Comparison of ENCODE assay signal across 9 mouse cellular contexts in genomic region chrX:10484872-10485569, GRCm38 (mm10). TPM values are rescaled to one million over a fixed set of nuclear protein-coding genes. Genes with fewer than 3 reads are reported as not detected.
DNase-seq lines count a peak whose midpoint lies in the region; ATAC-seq and TF ChIP-seq lines count a peak whose summit lies in the region.
"Had no signal": no experiment of that assay in that cellular context is flagged by ENCODE, and none has a peak within 500 bp of the region (broad histone marks: within the 10 kb centered on the region; RNA-seq: fewer than 3 reads in every experiment).

Gene Tspan7 (plus strand): TSS chrX:10485158.

- peak within 1 kb of the TSS; percentile 70 for H3K9ac ChIP-seq in forebrain, embryonic 13.5 days
- peak within 1 kb of the TSS; percentile 71 for H3K9ac ChIP-seq in heart, embryonic 14.5 days (ENCODE audit: low read length)
- peak within 1 kb of the TSS; percentile 60 for H3K9ac ChIP-seq in kidney, postnatal 0 days (ENCODE audit: low read depth, low read length)
- no peak within 1 kb of the TSS for H3K9ac ChIP-seq in liver, embryonic 12.5 days

- H3K79me3 ChIP-seq in C2C12 (ENCODE audit: low read depth): no peaks in the 10 kb centered on the region

- H3K27ac ChIP-seq in brown adipose tissue, adult 24 weeks (replicated peaks; ENCODE audit: low read depth, low read length): peak within 1 kb of the TSS; percentile 86
- H3K27ac ChIP-seq in forebrain, embryonic 13.5 days: peak within 1 kb of the TSS; percentile 65
- peak within 1 kb of the TSS; percentile 28 to 76; a peak in 3 of 4 replicates for H3K27ac ChIP-seq in heart, embryonic 14.5 days (replicated peaks in 1 of 2; ENCODE audit: control insufficient read depth in 1 of 2, insufficient read depth in 1 of 2, low read depth in 2 of 2, low read length in 2 of 2)
- no peak within 1 kb of the TSS for H3K27ac ChIP-seq in kidney, postnatal 0 days
- H3K27ac ChIP-seq in liver, embryonic 12.5 days: no peak within 1 kb of the TSS

- H3K36me3 ChIP-seq in C2C12 (ENCODE audit: control insufficient read depth, insufficient read depth): no peaks in the 10 kb centered on the region
- H3K36me3 ChIP-seq in forebrain, embryonic 13.5 days (ENCODE audit: poor library complexity, severe bottlenecking): no peaks in the 10 kb centered on the region
- no peaks in the 10 kb centered on the region for H3K36me3 ChIP-seq in heart, embryonic 14.5 days (ENCODE audit: control insufficient read depth, insufficient read depth, low read length)
- no peaks in the 10 kb centered on the region for H3K36me3 ChIP-seq in kidney, postnatal 0 days (ENCODE audit: insufficient read depth, low read length)
- no peaks in the 10 kb centered on the region for H3K36me3 ChIP-seq in liver, embryonic 12.5 days

- H3K79me2 ChIP-seq in C2C12 (ENCODE audit: control insufficient read depth, insufficient read depth): no peaks in the 10 kb centered on the region

- no peak for TF ChIP-seq CTCF in C2C12 (IDR thresholded peaks at IDR 0.05; ENCODE audit: control insufficient read depth, insufficient read depth, insufficient read length)
- TF ChIP-seq CTCF in kidney, postnatal 0 days (IDR thresholded peaks at IDR 0.05; ENCODE audit: low read depth): no peak

- peak within 1 kb of the TSS; percentile 62 for H3ac ChIP-seq in C2C12 (ENCODE audit: control insufficient read depth, insufficient read length, low read depth)

- DNase-seq in kidney, postnatal 0 days (ENCODE audit: low spot score): peak; percentile 69
- peak; percentile 0 for DNase-seq in naive thymus-derived CD4-positive, alpha-beta T cell, adult 2 months (ENCODE audit: low read depth)
- peak; percentile 73 for DNase-seq in testis, postnatal 10 days (ENCODE audit: low spot score)

- peak; percentile 84 for ATAC-seq in forebrain, embryonic 13.5 days
- peak; percentile 83 for ATAC-seq in heart, embryonic 14.5 days (ENCODE audit: insufficient number of reproducible peaks, insufficient read depth, low FRiP score, low read depth)
- peak; percentile 88 for ATAC-seq in kidney, postnatal 0 days (replicated peaks; ENCODE audit: low FRiP score, low read depth)
- ATAC-seq in liver, embryonic 12.5 days: peak; percentile 32; the same call in 1 of the 2 replicates

- peak within 1 kb of the TSS; percentile 58 for H3K4me2 ChIP-seq in forebrain, embryonic 13.5 days
- peak within 1 kb of the TSS; percentile 67 for H3K4me2 ChIP-seq in heart, embryonic 14.5 days (ENCODE audit: low read length)
- H3K4me2 ChIP-seq in kidney, postnatal 0 days (ENCODE audit: low read length): peak within 1 kb of the TSS; percentile 66
- H3K4me2 ChIP-seq in liver, embryonic 12.5 days: peak within 1 kb of the TSS; percentile 50

- no peaks in the 10 kb centered on the region for H3K9me3 ChIP-seq in forebrain, embryonic 13.5 days (replicated peaks)
- no peaks in the 10 kb centered on the region for H3K9me3 ChIP-seq in heart, embryonic 14.5 days (ENCODE audit: control insufficient read depth, low read length)
- no peaks in the 10 kb centered on the region for H3K9me3 ChIP-seq in kidney, postnatal 0 days (replicated peaks; ENCODE audit: low read length)
- H3K9me3 ChIP-seq in liver, embryonic 12.5 days (replicated peaks): no peaks in the 10 kb centered on the region

- H3K4me3 ChIP-seq in C2C12 (ENCODE audit: insufficient read depth, poor library complexity, severe bottlenecking): peak within 1 kb of the TSS; percentile 11
- H3K4me3 ChIP-seq in brown adipose tissue, adult 24 weeks (ENCODE audit: insufficient read depth, low read depth, low read length): peak within 1 kb of the TSS; percentile 94
- peak within 1 kb of the TSS; percentile 51 for H3K4me3 ChIP-seq in forebrain, embryonic 13.5 days
- H3K4me3 ChIP-seq in heart, embryonic 14.5 days (ENCODE audit: control insufficient read depth in 1 of 2, insufficient read depth in 1 of 2, low read depth in 1 of 2, low read length in 2 of 2): peak within 1 kb of the TSS; percentile 55 to 76
- H3K4me3 ChIP-seq in kidney, postnatal 0 days (replicated peaks; ENCODE audit: low read depth, low read length): peak within 1 kb of the TSS; percentile 48
- peak within 1 kb of the TSS; percentile 47 for H3K4me3 ChIP-seq in liver, embryonic 12.5 days

- no peaks in the 10 kb centered on the region for H3K27me3 ChIP-seq in C2C12 (ENCODE audit: control insufficient read depth, insufficient read depth, insufficient read length)
- H3K27me3 ChIP-seq in forebrain, embryonic 13.5 days: no peaks in the 10 kb centered on the region
- no peaks in the 10 kb centered on the region for H3K27me3 ChIP-seq in heart, embryonic 14.5 days (ENCODE audit: control insufficient read depth, insufficient read depth, low read length)
- H3K27me3 ChIP-seq in kidney, postnatal 0 days (ENCODE audit: insufficient read depth, low read length): no peaks in the 10 kb centered on the region
- peaks cover 26% of the 10 kb centered on the region for H3K27me3 ChIP-seq in liver, embryonic 12.5 days (replicated peaks)
- H3K27me3 ChIP-seq: CH12.LX had no signal

- H3K4me1 ChIP-seq in brown adipose tissue, adult 24 weeks (ENCODE audit: control insufficient read depth, insufficient read depth, insufficient read length, low read length): no peaks in the 10 kb centered on the region
- no peaks in the 10 kb centered on the region for H3K4me1 ChIP-seq in forebrain, embryonic 13.5 days
- no peaks in the 10 kb centered on the region for H3K4me1 ChIP-seq in heart, embryonic 14.5 days (ENCODE audit: control insufficient read depth in 2 of 2, insufficient read depth in 2 of 2, low read length in 2 of 2)
- no peaks in the 10 kb centered on the region for H3K4me1 ChIP-seq in kidney, postnatal 0 days (replicated peaks; ENCODE audit: insufficient read depth, low read length)
- no peaks in the 10 kb centered on the region for H3K4me1 ChIP-seq in liver, embryonic 12.5 days

- WGBS in forebrain, embryonic 13.5 days: 15% methylated on average over 35 of the region's 41 CpGs
- 13% methylated on average over 23 of the region's 41 CpGs for WGBS in heart, embryonic 14.5 days
- WGBS in kidney, postnatal 0 days: 20% methylated on average over 36 of the region's 41 CpGs
- 9% methylated on average over 27 of the region's 41 CpGs for WGBS in liver, embryonic 12.5 days (ENCODE audit: insufficient replicate concordance)

TF ChIP-seq in C2C12, 6 proteins besides CTCF, POLR2A, EP300 and RAD21:
- TF ChIP-seq MYOG (IDR thresholded peaks at IDR 0.05; ENCODE audit: control insufficient read depth, extremely low read depth, insufficient read length) (no peak), USF1 (IDR thresholded peaks at IDR 0.05; ENCODE audit: low read depth) (no peak), CEBPB (IDR thresholded peaks at IDR 0.05; ENCODE audit: low read depth) (no peak), MYOD1 (IDR thresholded peaks at IDR 0.05; ENCODE audit: control insufficient read depth, insufficient read length, low read depth) (no peak), MAX (IDR thresholded peaks at IDR 0.05) (no peak), FOSL1 (IDR thresholded peaks at IDR 0.05; ENCODE audit: insufficient read depth, low read length, poor library complexity, severe bottlenecking) (no peak)

RNA-seq across cellular contexts. Expression of gene Tspan7, which starts in this region (rescaled TPM):
- 7.2 TPM for polyA plus RNA-seq in C2C12 (2012; fragmentation: generic; extraction: Trizol)
- 42.1 and 51.9 TPM in 2 replicates for polyA plus RNA-seq in brown adipose tissue, adult 24 weeks (2012; ENCODE audit: insufficient read depth, insufficient read length, missing spikeins)
- 165 and 188 TPM in 2 replicates for polyA plus RNA-seq in forebrain, embryonic 13.5 days (2015; fragmentation: Nextera tagmentation; extraction: Ambion mirVana)
- 97.0 and 102 TPM in 2 replicates for polyA plus RNA-seq in heart, embryonic 14.5 days (2014; fragmentation: Nextera tagmentation; extraction: Ambion mirVana)
- polyA plus RNA-seq in kidney, postnatal 0 days (2015; fragmentation: Nextera tagmentation; extraction: Ambion mirVana): 99.1 and 102 TPM in 2 replicates
- polyA plus RNA-seq in liver, embryonic 12.5 days (2016; fragmentation: Nextera tagmentation; extraction: Ambion mirVana): 44.1 and 44.8 TPM in 2 replicates

Comparison
In these comparisons a context has a peak if more than half of its experiments do, and no peak if none do; other contexts are left out.
1. H3K4me3 ChIP-seq: peak in every context shown above with its lines; median percentile 94 in brown adipose tissue, adult 24 weeks; 66 in heart, embryonic 14.5 days; 51 in forebrain, embryonic 13.5 days; 48 in kidney, postnatal 0 days; 47 in liver, embryonic 12.5 days; 11 in C2C12.
2. H3K27ac ChIP-seq: peak in brown adipose tissue, adult 24 weeks (single experiment), forebrain, embryonic 13.5 days (single experiment) and heart, embryonic 14.5 days (2 of 2); none in kidney, postnatal 0 days (single experiment) and liver, embryonic 12.5 days (single experiment).
3. ATAC-seq: peak in every context shown above with its lines; median percentile 88 in kidney, postnatal 0 days; 84 in forebrain, embryonic 13.5 days; 83 in heart, embryonic 14.5 days; 32 in liver, embryonic 12.5 days.
4. DNase-seq: peak in every context shown above with its lines; median percentile 73 in testis, postnatal 10 days; 69 in kidney, postnatal 0 days; 0 in naive thymus-derived CD4-positive, alpha-beta T cell, adult 2 months.
5. Peak in every context shown above with its lines, with median percentiles within 50 percentile points of each other: H3K4me2 ChIP-seq.